Mouse (Mus musculus) monocyte, adult 5-6 weeks (primary cell): ENCODE measurements around the gene Reps2. TPM values are rescaled to one million over a fixed set of nuclear protein-coding genes. Genes with fewer than 3 reads are reported as not detected.

Experiments
- ATAC-seq: fragments of 153-309, 156-312 bp; replicated peaks from 2 replicates; pipeline ENCODE4 v1.8.0; 2017; ENCODE audit warnings: mild to moderate bottlenecking; ENCODE audit not compliant: low TSS enrichment, insufficient number of reproducible peaks, severe bottlenecking, poor library complexity, low FRiP score
- total RNA-seq: library from RNA; stranded (forward); fragments of 200-1000, 200-491, 200-594 nt; gene quantifications from 3 replicates; pipeline ENCODE4 v1.2.3, GENCODE M21; 2017

The Reps2 gene
- total RNA-seq, 1 experiment from 2014 or later, result 3.7 TPM

DNA sequence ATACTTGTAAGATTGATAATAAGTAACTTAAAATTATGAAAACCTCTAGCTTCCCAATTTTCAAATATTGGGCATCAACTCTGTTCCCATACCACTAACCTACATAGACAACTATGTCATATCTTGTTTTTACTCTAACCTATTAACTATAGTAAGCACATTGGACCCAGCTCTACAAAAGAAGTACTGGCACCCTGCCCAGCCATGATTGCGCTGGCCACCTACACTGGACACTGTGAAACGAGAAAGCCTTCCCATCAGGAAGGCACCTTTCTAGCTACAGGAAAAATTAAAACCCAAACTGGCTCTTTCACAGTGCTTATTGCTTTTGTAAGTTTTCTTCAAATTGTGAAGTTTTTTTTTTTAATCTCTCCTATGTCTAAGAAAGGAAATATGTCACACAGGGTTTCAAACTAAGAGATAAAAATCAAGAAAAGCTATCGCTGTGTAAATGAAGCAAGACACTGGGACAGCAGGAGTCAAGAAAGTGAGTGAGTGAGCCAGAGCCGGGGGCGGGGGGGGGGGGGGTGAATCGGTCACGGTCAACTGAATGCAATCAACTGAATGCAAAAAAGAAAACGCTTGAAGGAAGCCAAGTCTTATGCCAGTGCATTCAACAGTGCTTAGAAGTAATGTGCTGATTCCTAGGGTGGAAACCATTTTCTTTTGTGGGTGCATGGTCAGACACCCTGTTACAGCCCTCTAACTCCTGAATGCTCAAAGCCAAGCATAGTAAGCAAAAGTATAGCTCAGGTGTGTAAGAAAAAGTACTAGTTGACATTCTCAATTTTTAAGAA lies 52.2 kb downstream of the Reps2 start:
- no peak for ATAC-seq

DNA sequence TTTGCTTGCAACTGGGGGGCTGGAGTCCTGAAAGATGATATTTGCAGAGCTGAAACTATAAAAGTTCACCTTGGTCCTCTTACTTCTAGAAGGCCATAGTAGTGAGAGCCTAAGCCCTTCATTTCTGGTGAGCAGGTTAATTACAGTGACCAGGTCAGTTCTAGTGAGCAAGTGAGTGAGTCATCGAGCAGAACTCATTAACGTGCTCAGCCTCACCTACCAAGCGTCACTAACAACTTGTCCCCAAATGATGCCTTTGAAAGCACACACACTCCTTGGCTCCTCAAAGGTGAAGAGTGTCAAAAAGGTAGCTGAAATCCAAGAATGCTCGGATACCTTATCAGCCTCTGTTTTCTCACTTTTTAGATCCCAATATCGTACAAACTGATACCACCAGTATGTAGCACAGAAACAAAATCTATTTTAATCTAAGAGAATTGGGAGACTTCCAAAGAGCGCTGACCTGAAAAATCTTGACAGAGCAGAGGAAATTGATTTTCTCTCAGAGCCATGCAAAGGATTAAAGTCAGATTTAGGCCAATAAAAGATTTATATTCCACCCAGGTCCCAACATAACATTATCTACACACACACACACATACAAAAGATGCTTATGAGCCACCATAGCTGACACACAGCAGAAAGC lies 53.2 kb downstream of the Reps2 start:
- ATAC-seq, result no peak

DNA sequence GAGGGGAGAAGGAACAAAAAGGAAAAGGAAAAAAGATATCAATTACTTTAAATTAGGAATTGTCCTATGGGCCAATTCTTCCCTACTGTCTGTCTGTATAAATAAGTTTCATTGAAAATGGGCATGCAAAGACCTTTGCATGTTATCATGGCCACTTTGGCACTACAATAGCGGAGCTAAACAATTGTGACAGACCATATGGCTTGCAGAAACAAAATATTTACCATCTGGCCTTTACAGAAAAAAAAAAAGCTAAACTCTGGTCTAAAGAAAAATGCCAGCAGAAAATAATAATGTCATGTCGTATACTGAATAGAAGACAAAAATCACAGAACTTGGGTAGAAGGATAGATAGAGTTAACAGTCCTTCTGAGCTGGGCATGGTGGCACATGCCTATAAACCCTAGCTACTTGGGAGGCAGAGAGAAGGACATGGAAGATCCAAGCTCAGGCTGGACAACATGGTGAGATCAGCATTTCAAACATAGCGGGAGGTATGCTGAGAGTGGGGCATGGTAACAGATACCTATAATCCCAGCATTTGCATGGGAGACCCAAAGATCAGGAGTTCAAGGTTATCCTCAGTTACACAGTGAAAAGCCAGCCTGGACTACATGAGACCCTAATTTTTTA lies 54.2 kb downstream of the Reps2 start:
- no peak for ATAC-seq

DNA sequence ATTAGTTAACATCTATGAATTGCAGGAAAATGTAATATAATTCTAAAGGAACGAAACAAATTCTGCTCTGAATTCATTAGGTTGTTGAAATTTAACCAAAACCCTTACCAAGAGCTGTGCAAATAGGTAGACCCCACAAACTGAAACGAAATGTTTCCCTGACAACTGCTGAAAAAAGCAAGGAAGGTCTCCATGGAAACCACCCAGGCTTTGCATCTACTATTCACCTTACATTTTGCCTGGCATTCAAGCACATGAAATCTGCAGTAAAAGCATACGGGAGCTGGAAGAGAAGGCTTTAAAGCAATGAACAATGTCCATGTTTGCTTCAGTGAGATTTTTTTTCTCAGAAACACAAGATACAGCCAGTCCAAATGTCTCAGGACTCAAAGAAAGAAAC lies 59.1 kb downstream of the Reps2 start:
- ATAC-seq, result no peak

DNA sequence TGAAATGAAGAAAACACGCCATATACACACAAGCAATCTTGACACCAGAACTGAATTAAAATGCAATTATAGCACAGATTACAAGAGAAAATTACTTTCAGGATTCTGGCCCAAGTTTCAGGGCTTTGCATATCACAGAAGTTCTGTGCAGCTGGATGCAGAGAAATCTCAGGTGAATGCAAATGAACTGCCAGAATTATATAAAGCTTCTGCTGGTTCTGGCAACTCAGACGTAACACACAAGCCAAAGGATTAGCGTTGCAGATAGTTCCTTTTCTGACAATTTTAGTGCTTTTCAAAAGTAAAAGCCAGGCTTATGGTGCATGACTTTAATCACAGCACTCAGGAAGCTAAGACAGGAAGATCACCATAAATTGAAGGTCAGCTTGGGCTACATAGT lies 62.9 kb downstream of the Reps2 start:
- ATAC-seq, result no peak

DNA sequence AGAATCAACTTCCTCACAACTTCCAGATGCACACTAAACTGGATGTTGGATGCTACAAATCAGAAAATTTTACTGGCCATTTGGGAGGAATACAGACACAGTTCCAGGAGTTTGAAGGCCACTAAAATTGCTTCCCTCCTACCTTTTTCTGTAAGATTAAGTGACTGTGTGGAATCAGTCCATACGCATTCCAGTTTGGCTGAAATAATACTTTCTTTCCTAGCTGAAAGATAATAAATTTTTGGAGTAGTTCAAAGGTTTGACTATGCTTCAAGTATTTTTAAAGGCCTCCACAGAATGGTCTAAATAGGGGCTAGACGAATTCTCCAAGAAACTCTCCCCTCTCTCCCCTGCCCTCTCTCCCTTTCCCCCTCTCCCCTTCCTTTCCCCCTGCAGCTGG lies 75.0 kb downstream of the Reps2 start:
- no peak for ATAC-seq

DNA sequence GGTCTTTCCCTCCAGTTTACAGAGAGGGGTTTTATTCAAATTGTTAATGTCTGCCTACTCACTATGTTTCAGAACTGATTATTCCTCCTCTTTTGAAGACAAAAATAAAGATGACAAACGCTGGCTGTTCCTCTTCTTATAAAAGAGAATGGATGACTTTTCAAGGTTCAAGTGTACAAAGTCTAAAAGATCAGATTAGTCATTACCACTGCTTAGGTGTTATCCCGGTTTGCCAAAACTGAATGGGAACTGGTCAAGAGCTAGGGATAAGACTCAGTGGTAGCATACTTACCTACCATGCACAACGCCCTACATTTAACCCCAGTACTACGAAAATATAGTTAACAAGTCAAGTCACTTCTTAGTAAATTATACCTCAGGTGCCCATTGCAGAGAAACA lies 77.9 kb downstream of the Reps2 start:
- ATAC-seq, result no peak

DNA sequence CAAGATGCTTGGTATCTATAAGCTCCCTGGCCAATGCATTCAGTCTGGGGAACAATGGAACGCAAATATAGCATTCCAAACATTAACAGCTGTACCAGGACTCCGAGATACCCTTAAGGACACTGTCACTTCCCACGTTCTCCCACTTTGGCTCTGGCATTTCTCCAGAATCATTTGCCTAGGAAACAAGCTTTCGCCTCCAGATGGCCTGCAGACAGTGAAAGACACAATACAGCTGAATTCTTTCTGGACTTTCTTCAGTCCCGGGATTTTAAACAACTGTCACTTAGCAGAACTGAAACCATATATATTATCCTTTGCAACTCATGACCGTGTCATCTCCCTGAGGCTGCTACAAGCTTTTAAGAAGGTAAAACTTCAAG lies 87.0 kb downstream of the Reps2 start:
- no peak for ATAC-seq

DNA sequence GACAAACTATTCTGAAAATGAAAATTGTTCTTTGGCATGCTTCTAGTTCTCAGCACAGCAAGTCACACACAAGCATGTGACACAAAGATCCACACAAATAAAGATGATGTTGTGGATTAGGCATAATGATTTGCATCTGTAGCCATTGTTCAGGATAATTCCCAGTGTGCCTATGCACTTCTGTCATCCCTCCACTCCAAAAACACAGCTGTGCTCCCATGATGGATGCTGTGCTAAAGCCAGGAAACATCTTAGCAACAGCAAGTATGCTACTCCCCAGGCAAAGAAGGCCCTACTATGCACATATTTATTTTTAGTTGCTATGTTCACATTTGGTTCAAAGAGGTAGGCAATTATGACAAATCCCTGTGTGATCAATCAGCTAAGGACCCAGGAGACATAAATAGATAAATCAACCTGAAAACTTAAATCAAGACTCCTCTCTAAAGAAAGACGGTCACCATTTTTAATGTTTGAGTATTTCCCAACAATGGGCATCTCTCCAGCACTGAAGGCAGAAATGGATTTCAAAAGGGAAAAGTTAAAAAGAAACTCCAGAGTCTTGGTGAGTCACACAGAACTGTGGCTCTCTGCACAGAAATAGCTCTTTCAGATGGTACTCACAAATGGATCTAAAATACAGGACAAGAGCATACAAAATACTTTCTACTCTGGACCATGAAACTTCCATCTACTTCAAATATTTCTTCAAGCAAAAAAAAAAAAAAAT lies 87.6 kb downstream of the Reps2 start:
- ATAC-seq, result no peak

DNA sequence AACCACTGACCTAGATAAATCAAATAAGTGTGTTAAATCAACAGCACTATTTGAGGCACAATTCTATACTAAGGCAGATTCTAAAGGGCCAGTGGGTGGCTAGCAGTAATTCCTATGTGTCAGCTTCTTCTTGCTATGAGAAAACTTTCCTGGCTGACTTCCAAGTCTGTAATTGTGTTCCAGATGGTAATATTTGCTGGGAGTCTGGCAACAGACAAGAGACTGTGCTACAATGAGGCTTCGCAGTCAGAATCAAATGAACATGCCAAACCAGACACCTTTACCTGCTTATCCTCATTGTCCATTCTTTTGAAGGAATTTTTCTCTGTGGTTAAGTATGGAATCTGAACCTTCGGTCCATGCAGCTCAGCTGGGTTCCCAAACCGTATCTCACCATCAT lies 88.9 kb downstream of the Reps2 start:
- ATAC-seq, result no peak

DNA sequence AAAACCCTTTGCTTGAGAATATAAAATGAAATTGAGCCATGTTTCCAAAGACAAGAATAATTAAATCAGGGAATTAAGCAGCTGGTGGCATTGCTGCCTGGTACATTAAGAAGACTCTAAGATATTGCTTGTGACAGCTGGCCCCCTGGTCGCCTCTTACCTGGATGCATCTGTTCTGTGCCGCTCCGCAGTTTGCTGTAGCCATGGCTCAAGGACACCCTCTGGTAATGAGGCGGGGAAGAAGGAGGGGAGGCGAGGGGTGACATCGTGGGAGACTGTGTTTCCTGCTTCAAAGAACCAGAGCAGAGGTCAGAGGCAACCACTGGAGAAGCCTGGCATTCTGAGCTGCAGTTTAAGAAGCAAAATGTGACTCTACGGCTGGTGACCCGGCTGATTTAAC lies 91.1 kb downstream of the Reps2 start:
- no peak for ATAC-seq

DNA sequence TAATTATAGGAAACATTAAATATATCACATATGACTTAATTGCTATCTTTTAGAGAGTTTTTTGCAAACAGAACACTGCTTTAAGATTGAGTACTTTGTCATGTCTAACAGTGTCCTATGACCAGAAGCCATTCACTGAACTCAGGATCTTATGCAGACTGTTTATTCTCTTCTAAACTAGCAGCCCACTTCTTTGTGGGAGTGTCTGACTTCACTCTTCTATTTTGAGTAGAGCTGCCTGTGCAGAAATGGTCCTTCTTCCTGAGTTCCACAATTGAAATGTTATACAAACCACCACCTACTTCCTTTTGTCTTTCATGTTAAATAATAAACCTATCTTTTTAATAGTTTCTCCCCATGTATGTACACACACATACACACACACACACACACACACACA lies 98.4 kb downstream of the Reps2 start:
- no peak for ATAC-seq

DNA sequence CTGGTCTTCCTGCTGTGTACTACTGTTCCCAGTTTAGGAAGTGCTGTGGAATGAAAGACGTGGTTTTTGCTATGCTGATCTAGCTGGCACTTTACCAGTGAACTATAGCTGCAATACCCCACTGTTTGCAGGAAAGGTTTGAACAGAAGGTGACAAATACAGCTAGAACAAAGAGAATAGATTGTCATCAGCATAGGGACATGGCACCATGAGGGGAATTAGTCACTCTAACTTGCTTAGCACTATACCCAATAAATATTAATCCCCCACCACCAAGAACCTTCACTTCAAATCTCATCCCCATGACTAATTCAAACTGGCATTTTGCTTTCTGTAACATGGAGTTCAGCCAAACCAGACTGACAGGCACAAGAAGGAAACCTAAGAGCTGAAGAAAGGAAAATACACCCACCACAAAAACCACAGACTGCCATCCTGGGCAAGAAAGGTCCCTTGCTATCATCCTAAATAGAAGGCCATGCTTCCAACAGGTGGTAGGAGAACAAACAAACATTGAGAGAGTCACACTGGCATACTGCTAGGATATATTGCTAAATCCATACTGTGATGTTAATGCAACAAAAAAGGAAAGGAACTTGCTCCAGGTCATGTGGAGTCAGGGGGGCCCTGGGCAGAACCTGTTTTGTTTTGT lies 100.7 kb downstream of the Reps2 start:
- ATAC-seq, result no peak

DNA sequence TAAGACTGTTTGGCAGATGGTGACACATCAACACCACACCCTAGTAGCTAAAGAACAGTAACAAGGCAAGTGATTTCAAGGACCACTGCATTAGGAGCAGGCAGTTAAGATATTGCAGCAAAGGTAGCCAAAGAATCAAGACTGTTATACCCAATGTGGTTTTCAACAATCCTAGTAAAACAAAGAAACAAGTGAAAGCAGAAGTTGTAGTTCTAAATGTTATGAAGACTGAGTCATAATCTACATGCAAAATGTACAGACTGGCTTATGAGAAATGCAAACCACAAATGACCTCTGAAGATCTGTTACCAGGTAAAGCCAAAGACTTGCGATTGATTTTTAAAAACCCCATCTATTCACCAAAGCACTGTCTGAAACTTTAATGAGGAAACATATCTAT lies 101.5 kb downstream of the Reps2 start:
- no peak for ATAC-seq

DNA sequence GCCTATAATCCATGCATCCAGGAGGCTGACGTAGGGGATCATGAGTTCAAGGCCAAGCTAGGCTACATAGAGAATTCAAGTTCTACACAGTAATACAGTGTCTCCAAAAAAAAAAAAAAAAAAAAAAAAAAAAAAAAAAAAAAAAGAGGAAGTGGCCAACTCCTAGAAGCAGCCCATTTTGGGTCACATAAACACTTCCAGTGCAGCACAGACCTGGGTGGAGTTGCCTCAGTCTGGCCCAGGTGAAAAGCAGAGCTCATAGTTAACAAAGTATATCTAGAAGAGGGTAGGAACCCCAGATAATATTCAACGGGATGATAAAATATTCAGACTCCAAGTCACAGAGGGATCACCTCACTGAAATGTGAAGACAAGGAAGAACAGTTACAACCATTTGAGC lies 112.4 kb downstream of the Reps2 start:
- no peak for ATAC-seq

DNA sequence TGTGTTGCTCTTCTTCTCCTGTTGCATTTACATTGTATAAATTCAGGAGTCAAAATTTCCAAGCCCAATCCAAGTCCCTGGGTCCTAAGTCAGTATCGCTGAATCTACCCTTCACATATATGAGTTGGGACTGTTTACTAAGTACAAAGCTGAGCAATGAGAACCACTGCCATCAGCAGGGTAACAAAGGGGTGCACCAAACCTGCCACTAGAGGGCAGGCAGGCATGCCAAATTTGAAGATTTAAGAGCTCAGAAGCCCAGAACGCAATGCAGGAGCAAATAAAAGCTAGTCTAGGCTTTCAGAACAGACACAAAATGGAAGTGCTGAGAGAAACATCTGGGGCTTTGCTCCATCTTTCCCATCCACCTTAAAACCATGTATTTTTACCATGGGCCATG lies 116.2 kb downstream of the Reps2 start:
- ATAC-seq, result no peak

DNA sequence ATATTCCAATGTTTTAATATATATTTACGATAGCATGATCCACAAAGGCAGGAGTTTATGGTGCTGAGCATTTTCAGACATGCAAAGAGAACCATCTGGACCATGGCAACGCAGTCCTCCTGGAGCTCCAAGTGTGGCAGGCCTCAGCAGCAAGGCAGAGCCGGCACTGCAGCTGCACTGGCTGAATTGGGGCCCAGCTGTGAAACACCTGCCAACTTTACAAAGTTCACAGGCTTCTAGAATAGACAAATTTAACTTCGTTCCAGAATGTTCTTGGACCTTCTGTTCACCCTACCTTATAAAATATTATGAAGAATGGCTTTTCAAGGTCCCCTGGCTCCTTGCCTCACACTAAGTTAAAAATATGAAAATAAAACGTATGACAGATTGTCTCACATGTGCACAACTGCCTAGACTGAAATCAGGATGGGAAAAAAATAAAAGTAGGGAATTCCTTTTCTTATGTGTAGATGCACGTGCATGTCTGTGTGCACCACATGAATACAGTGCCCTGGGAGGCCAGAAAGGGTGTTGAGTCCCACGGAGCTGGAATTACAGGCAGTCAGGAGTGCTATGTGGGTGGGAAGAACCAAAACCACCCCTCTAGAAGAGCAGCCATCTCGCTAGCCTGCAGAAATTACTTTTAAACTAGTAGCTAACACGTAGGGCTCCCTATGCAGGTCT lies 121.5 kb downstream of the Reps2 start:
- no peak for ATAC-seq

DNA sequence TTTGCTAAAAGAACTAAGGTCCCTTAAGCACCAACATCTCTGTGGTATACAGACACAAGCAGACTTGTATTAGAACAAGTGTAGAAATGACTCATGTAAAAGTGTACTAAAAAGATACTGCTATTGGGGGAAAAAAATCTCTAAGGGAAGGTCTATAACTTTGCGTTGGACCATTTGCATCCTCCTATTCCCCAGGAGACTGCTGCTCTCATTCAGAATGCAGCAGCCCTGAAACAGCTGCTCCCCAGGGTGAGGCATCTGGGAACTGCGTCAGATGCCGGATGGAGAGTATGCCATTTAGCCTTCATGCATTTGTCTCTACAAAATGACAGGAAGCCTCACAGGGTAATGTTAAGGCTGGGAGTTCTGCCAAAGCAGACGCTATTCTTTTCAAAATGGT lies 122.3 kb downstream of the Reps2 start:
- ATAC-seq, result no peak

DNA sequence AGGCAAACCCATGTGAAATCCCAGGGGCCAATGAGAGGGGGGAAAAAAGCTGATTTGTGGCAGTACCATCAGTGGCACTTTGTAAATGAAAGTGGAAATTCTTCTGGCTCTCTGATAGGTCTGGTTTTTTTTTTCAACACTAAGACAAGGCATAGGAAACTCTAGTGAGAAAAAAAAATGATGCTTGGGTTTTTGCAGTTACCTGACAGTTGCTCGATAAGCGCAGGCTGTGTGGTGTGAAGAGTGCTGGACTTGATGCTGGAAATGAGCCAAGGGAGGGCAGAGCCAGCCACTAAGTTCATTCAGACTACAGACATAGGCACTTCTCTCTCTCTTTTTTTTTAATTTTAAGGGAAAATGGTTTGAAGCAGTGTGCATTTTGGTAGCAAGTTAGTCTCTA lies 123.1 kb downstream of the Reps2 start:
- ATAC-seq, result no peak
